Mouse (Mus musculus): Measurements from ENCODE around the gene Nasp. TPM values are rescaled to one million over a fixed set of nuclear protein-coding genes. Genes with fewer than 3 reads are reported as not detected.

Gene Nasp
- total and polyA plus RNA-seq, 3 experiments = 1.9 to 23.0 (median 22.3) TPM

- no peak for DNase-seq
Observed at GRCm38 (mm10) chr4:116635197-116635596, 7.5 kb upstream of the Nasp start.

GRCm38 (mm10) chr4:116627359-116627716 lies 403 bp downstream of the Nasp start:
- DNase-seq = peak; percentile 93

GRCm38 (mm10) chr4:116626658-116627358 lies 933 bp downstream of the Nasp start:
- DNase-seq = peak; percentile 87

- DNase-seq = no peak
Observed at GRCm38 (mm10) chr4:116624831-116625230, 2.9 kb downstream of the Nasp start.

- DNase-seq = no peak
Observed at GRCm38 (mm10) chr4:116615237-116615636, 12.5 kb downstream of the Nasp start.

GRCm38 (mm10) chr4:116612621-116613020 lies 15.1 kb downstream of the Nasp start:
- DNase-seq = no peak

GRCm38 (mm10) chr4:116596978-116597881 lies 30.5 kb downstream of the Nasp start:
- DNase-seq = peak; percentile 95

- DNase-seq = no peak
Observed at GRCm38 (mm10) chr4:116596379-116596778, 31.4 kb downstream of the Nasp start, which contains the start of gene Ccdc17. Gene Ccdc17 (plus strand): TSS chr4:116596654.

GRCm38 (mm10) chr4:116595793-116596192 lies 31.9 kb downstream of the Nasp start:
- DNase-seq = no peak

- no peak for DNase-seq
Observed at GRCm38 (mm10) chr4:116558151-116558882, 69.4 kb downstream of the Nasp start.

- DNase-seq = peak; percentile 99
Observed at GRCm38 (mm10) chr4:116557306-116558121, 70.2 kb downstream of the Nasp start, which contains the start of gene Gpbp1l1. Gene Gpbp1l1 (plus strand): TSS chr4:116557658.

- DNase-seq = peak; percentile 95
Observed at GRCm38 (mm10) chr4:116556561-116557305, 71.0 kb downstream of the Nasp start.

GRCm38 (mm10) chr4:116555413-116556300 lies 72.1 kb downstream of the Nasp start, which contains the start of gene Tmem69:
Gene Tmem69 (minus strand): TSS chr4:116555936.
- DNase-seq = peak; percentile 87

GRCm38 (mm10) chr4:116553035-116553434 lies 74.7 kb downstream of the Nasp start:
- no peak for DNase-seq

Other genes starting within 250 kb of the Nasp start
- 10 to 100 TPM; 39.5 to 45.9 TPM for gene Mast2, start 163.8 kb downstream of the Nasp start, total RNA-seq (2021)
- gene Mast2, start 163.8 kb downstream of the Nasp start, polyA plus RNA-seq (2012; rRNA removed) = 88.7 and 94.1 TPM in 2 replicates
- gene Ipp, start 120.4 kb downstream of the Nasp start, total RNA-seq (2021) = 10 to 100 TPM in 1 of 2 experiments, 1 to 10 TPM in 1; 9.7 to 17.0 TPM
- 0.48 and 0.51 TPM in 2 replicates for gene Ipp, start 120.4 kb downstream of the Nasp start, polyA plus RNA-seq (2012; rRNA removed)
- gene Tmem69, start 72.0 kb downstream of the Nasp start, total RNA-seq (2021) = 10 to 100 TPM; 23.5 to 24.4 TPM
- 2.0 and 2.1 TPM in 2 replicates for gene Tmem69, start 72.0 kb downstream of the Nasp start, polyA plus RNA-seq (2012; rRNA removed)
- 100 to 1,000 TPM in 1 of 2 experiments, 10 to 100 TPM in 1; 72.0 to 101 TPM for gene Gpbp1l1, start 70.3 kb downstream of the Nasp start, total RNA-seq (2021)
- gene Gpbp1l1, start 70.3 kb downstream of the Nasp start, polyA plus RNA-seq (2012; rRNA removed) = 16.9 and 18.6 TPM in 2 replicates
- 10 to 100 TPM; 12.8 to 13.2 TPM for gene Ccdc17, start 31.3 kb downstream of the Nasp start, total RNA-seq (2021)
- 9.1 and 9.8 TPM in 2 replicates for gene Ccdc17, start 31.3 kb downstream of the Nasp start, polyA plus RNA-seq (2012; rRNA removed)
- 1,000 to 10,000 TPM in 1 of 2 experiments, 100 to 1,000 TPM in 1; 867 to 1,182 TPM for gene Akr1a1, start 23.7 kb upstream of the Nasp start, total RNA-seq (2021)
- 733 and 783 TPM in 2 replicates for gene Akr1a1, start 23.7 kb upstream of the Nasp start, polyA plus RNA-seq (2012; rRNA removed)
- gene Prdx1, start 57.6 kb upstream of the Nasp start, total RNA-seq (2021) = 100 to 1,000 TPM; 703 to 816 TPM
- gene Prdx1, start 57.6 kb upstream of the Nasp start, polyA plus RNA-seq (2012; rRNA removed) = 20.2 and 21.8 TPM in 2 replicates
- gene Mmachc, start 80.5 kb upstream of the Nasp start, total RNA-seq (2021) = 10 to 100 TPM; 36.1 to 43.5 TPM
- 12.2 and 16.5 TPM in 2 replicates for gene Mmachc, start 80.5 kb upstream of the Nasp start, polyA plus RNA-seq (2012; rRNA removed)
- gene Ccdc163, start 80.6 kb upstream of the Nasp start, total RNA-seq (2021) = 10 to 100 TPM; 19.0 to 20.3 TPM
- 20.8 and 21.7 TPM in 2 replicates for gene Ccdc163, start 80.6 kb upstream of the Nasp start, polyA plus RNA-seq (2012; rRNA removed)
- gene Tesk2, start 93.0 kb upstream of the Nasp start, total RNA-seq (2021) = 1 to 10 TPM; 3.4 to 5.4 TPM
- 2.4 and 2.5 TPM in 2 replicates for gene Tesk2, start 93.0 kb upstream of the Nasp start, polyA plus RNA-seq (2012; rRNA removed)
- 10 to 100 TPM; 13.1 to 16.1 TPM for gene Toe1, start 179.7 kb upstream of the Nasp start, total RNA-seq (2021)
- 14.2 and 14.3 TPM in 2 replicates for gene Toe1, start 179.7 kb upstream of the Nasp start, polyA plus RNA-seq (2012; rRNA removed)
- gene Mutyh, start 179.8 kb upstream of the Nasp start, total RNA-seq (2021) = 1 to 10 TPM; 3.0 to 7.8 TPM
- 17.5 and 19.6 TPM in 2 replicates for gene Mutyh, start 179.8 kb upstream of the Nasp start, polyA plus RNA-seq (2012; rRNA removed)
- gene Hpdl, start 193.8 kb upstream of the Nasp start, total RNA-seq (2021) = 1 to 10 TPM; 2.4 to 4.2 TPM
- gene Hpdl, start 193.8 kb upstream of the Nasp start, polyA plus RNA-seq (2012; rRNA removed) = 7.7 and 8.9 TPM in 2 replicates
- 1 to 10 TPM; 3.6 to 4.7 TPM for gene Zswim5, start 249.4 kb upstream of the Nasp start, total RNA-seq (2021)
- 1.8 and 2.4 TPM in 2 replicates for gene Zswim5, start 249.4 kb upstream of the Nasp start, polyA plus RNA-seq (2012; rRNA removed)